Mouse (Mus musculus): ENCODE results near the gene Ube2i. TPM values are rescaled to one million over a fixed set of nuclear protein-coding genes. Genes with fewer than 3 reads are reported as not detected.
A peak's percentile ranks its signal among the peaks of the same experiment; 100 is the strongest.
"Not testable (repeated sequence)": the region's sequence is repeated elsewhere in the genome, so short reads cannot be mapped to it uniquely, and the experiment has no call there.

The Ube2i gene
- polyA plus RNA-seq, 1 experiment from 2014 or later, result 503 TPM

DNA sequence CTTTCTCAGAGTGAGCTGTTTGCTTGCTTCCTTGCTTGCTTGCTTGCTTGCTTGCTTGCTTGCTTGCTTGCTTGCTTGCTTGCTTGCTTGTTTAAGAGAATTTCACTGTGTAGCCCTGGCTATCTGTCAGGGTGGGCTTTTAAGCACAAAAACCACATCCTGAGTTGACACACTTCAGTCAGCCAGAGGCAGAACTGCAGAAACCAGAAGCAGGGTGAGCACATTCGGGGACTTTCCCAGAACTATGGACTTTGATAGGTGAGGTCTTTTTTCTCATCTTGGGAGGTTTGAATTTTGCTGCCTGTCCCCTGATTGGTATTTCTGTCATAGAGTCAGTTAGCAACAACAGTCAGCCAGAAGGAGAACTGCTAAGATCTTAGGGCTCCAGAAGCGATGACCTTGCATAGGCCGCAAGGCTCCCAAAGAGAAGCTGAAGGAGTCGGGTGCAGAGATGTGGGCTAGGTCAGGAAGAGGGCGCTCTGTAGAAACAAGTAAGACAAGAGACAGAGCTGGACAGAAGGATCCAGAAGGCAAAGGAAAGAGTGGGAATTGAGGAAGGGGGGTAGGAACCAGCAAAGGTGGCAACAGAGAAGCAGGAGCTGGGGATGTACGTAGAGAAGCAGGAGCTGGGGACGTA is 49.7 kb downstream of the Ube2i start:
- H3K9ac ChIP-seq, result no peak overlapping the region
- 89% methylated on average over 7 of the region's 7 CpGs for WGBS
- no peak overlapping the region for H3K4me3 ChIP-seq
- H3K27me3 ChIP-seq, result no peaks in the 10 kb centered on the region
- H3K4me1 ChIP-seq (replicated peaks), result peaks cover 19% of the 10 kb centered on the region
- H3K27ac ChIP-seq (replicated peaks), result no peak overlapping the region
- no peak overlapping the region for H3K4me2 ChIP-seq
- H3K36me3 ChIP-seq, result peaks cover 37% of the 10 kb centered on the region
- no peaks in the 10 kb centered on the region for H3K9me3 ChIP-seq
- ATAC-seq (ENCODE audit: low read depth), result no peak

DNA sequence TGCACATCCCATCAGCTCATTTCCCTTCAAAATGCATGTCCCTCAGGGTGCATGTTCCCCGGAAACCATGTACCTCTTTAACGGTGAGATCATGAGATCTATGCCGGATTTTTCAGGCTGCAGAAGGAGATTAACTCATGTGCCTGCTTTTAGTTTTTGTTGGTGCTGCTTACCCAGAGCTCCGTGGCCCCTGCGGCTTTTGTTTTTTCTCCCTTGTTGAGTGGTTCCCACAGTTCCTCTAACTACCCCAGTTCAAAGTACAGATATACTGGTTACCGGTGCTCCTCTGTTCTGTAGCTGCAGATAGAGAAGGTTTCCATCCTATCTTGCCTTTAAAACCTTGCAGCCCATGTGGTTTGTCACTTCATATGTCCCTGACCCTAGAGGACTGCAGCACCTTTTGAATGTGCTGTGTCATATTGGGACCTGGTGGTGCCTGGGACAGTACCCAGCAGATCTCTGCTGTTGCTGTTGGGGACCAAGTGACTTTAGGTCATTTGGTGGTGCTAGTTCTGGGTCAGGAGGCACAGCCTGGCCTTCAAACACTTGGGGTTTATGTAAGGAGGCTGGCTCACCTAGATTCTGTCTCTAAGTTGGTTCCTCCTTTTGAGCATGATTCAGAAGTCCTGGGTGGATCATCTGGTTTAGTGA is 51.3 kb downstream of the Ube2i start:
- Histone ChIP-seq H3K4me2 (peak overlapping the region; percentile 58), H3K9me3 (no peaks in the 10 kb centered on the region), H3K9ac (peak overlapping the region; percentile 46; the same call in 1 of the 2 replicates), H3K27me3 (no peaks in the 10 kb centered on the region), H3K4me3 (peak overlapping the region; percentile 24), H3K27ac (replicated peaks) (no peak overlapping the region), H3K36me3 (peaks cover 41% of the 10 kb centered on the region), H3K4me1 (replicated peaks) (peaks cover 19% of the 10 kb centered on the region)
- ATAC-seq (ENCODE audit: low read depth), result no peak
- 54% methylated on average over 6 of the region's 6 CpGs for WGBS

DNA sequence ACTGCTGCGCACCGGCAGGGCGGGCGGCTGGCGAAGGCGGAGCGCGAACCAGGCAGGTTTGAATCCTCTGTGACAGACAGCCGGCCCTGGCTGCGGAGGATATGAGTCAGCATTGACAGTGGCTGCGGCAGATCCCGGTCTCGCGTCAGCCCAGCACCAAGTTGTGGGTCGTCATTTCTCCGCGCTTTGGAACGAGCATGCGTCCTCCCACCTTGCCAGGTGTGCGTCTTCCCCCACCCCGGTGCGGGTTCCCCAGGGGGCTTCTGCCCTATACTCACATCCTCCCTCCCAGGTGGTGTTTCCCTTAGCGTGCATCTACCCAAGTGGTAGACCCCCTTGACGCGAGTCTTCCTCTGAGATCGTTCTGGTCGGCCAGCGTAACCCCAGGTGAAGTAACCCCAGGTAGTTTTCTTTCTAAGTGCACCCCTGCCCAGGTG is 51.9 kb downstream of the Ube2i start:
- H3K9ac ChIP-seq, result peak overlapping the region; percentile 46; the same call in 1 of the 2 replicates
- peaks cover 45% of the 10 kb centered on the region for H3K36me3 ChIP-seq
- H3K4me1 ChIP-seq (replicated peaks), result peaks cover 19% of the 10 kb centered on the region
- H3K27me3 ChIP-seq; H3K27ac ChIP-seq (replicated peaks); H3K9me3 ChIP-seq: not testable (repeated sequence)
- H3K4me3 ChIP-seq, result peak overlapping the region; percentile 36
- 11% methylated on average over 17 of the region's 28 CpGs for WGBS
- peak; percentile 88 for ATAC-seq (ENCODE audit: low read depth)
- H3K4me2 ChIP-seq, result peak overlapping the region; percentile 58

DNA sequence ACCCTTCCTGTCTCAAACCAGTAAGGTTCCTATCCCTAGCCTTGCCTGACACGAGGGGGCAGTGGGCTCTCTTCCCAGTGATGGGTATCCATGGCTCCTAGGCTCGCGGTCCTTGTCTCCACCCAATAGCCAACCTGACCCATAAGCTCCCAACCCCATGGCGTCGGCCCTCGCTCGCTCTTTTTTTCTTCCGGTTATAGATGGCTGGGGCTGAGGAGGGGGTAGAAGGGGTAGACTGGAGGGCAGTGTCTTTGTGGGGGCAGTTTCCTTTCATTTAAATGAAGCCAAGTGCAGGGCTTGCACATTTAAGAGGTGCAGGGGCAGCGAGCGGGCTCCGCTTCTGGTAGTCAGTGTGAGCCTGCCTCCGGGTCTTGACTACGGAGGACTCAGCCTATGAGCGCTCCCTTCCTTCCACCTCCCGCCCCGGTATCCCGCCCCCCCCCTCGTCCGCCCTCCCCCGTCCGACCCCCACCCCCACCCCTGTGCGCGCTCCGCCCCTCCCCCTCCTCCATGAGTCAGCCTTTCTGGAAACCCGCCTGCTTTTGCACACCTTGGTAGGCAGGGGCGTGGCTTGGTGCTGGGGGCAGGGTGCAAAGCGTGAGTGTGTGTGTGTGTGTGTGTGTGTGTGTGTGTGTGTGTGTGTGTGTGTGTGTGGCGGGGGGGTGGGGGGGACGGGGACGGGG is 52.5 kb downstream of the Ube2i start:
- peak; percentile 82 for ATAC-seq (ENCODE audit: low read depth)
- H3K36me3 ChIP-seq, result peaks cover 45% of the 10 kb centered on the region
- H3K9me3 ChIP-seq, result no peaks in the 10 kb centered on the region
- no peaks in the 10 kb centered on the region for H3K27me3 ChIP-seq
- peak overlapping the region; percentile 46; the same call in 1 of the 2 replicates for H3K27ac ChIP-seq (replicated peaks)
- H3K4me3 ChIP-seq, result peak overlapping the region; percentile 36
- 2% methylated on average over 18 of the region's 30 CpGs for WGBS
- H3K4me1 ChIP-seq (replicated peaks), result peaks cover 19% of the 10 kb centered on the region
- peak overlapping the region; percentile 58 for H3K4me2 ChIP-seq
- H3K9ac ChIP-seq, result peak overlapping the region; percentile 68

DNA sequence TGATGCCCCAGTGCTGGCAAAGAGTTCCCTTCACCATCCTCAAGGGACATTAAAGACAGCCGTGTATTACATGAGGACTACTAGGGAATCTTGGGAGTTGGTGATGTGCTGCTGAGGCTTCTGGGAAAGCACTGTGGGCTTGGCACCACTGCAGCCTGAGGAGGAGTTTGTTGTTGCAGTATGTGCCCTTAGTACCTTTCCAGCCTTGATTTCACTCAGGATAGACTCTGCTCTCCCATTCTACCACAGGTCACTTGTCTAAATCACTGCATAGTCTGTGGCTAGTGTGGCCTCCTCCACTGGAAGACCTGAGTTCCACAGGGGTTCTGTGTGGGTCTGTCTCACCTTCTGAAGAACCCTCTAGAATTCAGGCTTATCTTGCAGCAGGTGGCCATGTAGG is 53.7 kb downstream of the Ube2i start:
- Histone ChIP-seq H3K9me3 (no peaks in the 10 kb centered on the region), H3K4me2 (0 out of 2 replicates have a peak overlapping the region, but pooled peaks have one; percentile 58), H3K4me1 (replicated peaks) (peaks cover 19% of the 10 kb centered on the region), H3K4me3 (no peak overlapping the region), H3K36me3 (peaks cover 48% of the 10 kb centered on the region), H3K27me3 (no peaks in the 10 kb centered on the region), H3K9ac (no peak overlapping the region), H3K27ac (replicated peaks) (no peak overlapping the region)
- 84% methylated on average over 1 of the region's 1 CpGs for WGBS
- ATAC-seq (ENCODE audit: low read depth), result no peak

DNA sequence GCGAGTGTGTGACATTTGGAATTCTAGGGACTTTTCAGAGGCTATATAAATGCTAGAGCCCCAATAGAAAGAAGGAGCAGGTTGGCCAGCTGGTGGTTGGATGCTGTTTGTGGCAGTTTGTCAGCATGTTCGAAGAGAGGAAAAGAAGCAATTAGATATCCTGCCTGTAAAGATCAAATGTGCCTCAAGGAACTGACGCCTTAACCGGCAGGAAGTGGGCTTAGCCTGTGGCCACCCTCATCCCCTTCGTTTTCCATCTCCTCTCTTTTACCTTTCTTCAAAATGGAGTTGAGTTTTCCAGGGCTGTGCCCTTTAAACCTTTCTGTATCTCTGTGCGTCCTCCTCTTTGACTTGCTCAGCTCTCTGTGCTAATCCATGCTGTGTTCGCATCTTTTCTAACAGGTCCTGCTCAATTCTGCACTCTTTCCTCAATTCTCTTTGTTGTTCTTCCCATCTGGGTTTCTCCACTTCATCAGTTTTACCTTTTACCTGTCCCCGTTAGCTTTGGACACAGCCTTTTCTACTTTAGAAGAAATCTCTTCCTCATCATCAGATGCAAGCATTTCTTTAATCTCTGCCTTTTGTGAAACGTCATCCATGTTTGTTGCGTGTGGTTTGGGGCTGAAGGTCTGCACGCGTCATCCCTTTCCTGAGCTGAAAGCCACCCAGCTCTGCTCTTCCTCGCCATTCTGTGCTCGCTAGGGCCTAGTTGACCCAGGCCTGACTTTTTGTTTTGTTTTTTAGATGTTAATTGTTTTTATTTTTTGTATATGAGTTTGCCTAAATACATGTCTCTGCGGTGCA is 54.7 kb downstream of the Ube2i start:
- ATAC-seq (ENCODE audit: low read depth), result no peak
- Histone ChIP-seq H3K9ac (no peak overlapping the region), H3K27me3 (no peaks in the 10 kb centered on the region), H3K4me2 (no peak overlapping the region), H3K9me3 (no peaks in the 10 kb centered on the region), H3K36me3 (peaks cover 54% of the 10 kb centered on the region), H3K4me1 (replicated peaks) (peaks cover 19% of the 10 kb centered on the region), H3K27ac (replicated peaks) (no peak overlapping the region), H3K4me3 (no peak overlapping the region)
- WGBS, result 91% methylated on average over 15 of the region's 15 CpGs

DNA sequence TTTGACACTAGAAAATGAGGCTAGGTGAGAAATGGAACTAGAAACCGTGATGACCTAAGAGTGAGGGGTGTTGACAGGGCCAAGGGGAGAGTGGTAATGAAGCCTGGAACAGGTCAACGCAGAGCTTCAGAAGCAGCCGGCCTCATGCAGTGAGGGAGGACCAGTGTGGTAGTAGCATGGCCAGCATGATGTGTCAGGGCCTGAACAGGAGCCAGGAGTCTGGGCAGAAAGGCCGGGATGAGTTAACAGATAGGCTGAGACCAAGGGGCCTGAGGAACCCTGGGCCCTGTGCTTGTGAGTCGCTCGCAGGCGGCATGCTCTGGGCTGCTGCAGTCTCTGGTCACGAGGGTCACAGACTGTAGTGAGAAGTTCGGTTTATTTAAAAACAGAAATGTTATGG is 55.5 kb downstream of the Ube2i start:
- Histone ChIP-seq H3K4me2 (no peak overlapping the region), H3K36me3 (peaks cover 62% of the 10 kb centered on the region), H3K4me1 (replicated peaks) (peaks cover 19% of the 10 kb centered on the region), H3K9me3 (no peaks in the 10 kb centered on the region), H3K27ac (replicated peaks) (no peak overlapping the region), H3K27me3 (no peaks in the 10 kb centered on the region), H3K4me3 (no peak overlapping the region), H3K9ac (no peak overlapping the region)
- no peak for ATAC-seq (ENCODE audit: low read depth)
- 93% methylated on average over 9 of the region's 9 CpGs for WGBS

DNA sequence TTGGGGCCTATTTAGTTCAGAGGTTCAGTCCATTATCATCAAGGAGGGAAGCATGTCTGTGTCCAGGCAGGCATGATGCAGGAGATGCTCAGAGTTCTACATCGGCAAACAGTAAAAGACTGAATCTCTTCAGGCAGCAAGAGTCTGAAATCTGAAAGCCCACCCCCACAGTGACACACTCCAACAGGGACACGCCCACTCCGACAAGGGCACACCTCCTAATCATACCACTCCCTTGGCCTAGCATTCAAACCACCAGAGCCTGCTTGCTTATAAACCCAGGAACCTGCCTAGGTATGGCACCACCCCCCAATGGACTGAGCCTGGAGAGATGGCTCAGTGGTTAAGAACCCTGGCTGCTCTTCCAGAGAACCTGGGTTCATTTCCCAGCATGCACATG is 59.0 kb downstream of the Ube2i start:
- no peak overlapping the region for H3K4me3 ChIP-seq
- H3K27ac ChIP-seq (replicated peaks), result no peak overlapping the region
- peaks cover 93% of the 10 kb centered on the region for H3K36me3 ChIP-seq
- WGBS, result 89% methylated on average over 3 of the region's 3 CpGs
- no peak overlapping the region for H3K9ac ChIP-seq
- H3K9me3 ChIP-seq, result no peaks in the 10 kb centered on the region
- H3K4me1 ChIP-seq (replicated peaks), result no peaks in the 10 kb centered on the region
- H3K27me3 ChIP-seq, result no peaks in the 10 kb centered on the region
- H3K4me2 ChIP-seq, result no peak overlapping the region
- no peak for ATAC-seq (ENCODE audit: low read depth)

Small RNA genes within 50 kb of the gene (microRNA-seq; reads per million reads assigned to microRNA genes)
- gene Mir3547, result 1.8 reads per million, percentile 5 among the genes with 10 or more reads in this experiment

Other genes starting within 250 kb of the Ube2i start
- 9.0 and 10.8 TPM in 2 replicates for gene Tmem204, start 191.0 kb downstream of the Ube2i start, polyA plus RNA-seq (2015; fragmentation: Nextera tagmentation; extraction: Ambion mirVana)
- gene Telo2, start 158.7 kb downstream of the Ube2i start, polyA plus RNA-seq (2015; fragmentation: Nextera tagmentation; extraction: Ambion mirVana), result 45.7 and 46.7 TPM in 2 replicates
- not detected in 2 replicates for gene Ptx4, start 153.9 kb downstream of the Ube2i start, polyA plus RNA-seq (2015; fragmentation: Nextera tagmentation; extraction: Ambion mirVana)
- gene Clcn7, start 141.2 kb downstream of the Ube2i start, polyA plus RNA-seq (2015; fragmentation: Nextera tagmentation; extraction: Ambion mirVana), result 23.7 and 24.4 TPM in 2 replicates
- gene Ccdc154, start 112.2 kb downstream of the Ube2i start, polyA plus RNA-seq (2015; fragmentation: Nextera tagmentation; extraction: Ambion mirVana), result not detected in 2 replicates
- not detected in 2 replicates for gene Gm38655, start 99.2 kb downstream of the Ube2i start, polyA plus RNA-seq (2015; fragmentation: Nextera tagmentation; extraction: Ambion mirVana)
- gene BC003965, start 90.1 kb downstream of the Ube2i start, polyA plus RNA-seq (2015; fragmentation: Nextera tagmentation; extraction: Ambion mirVana), result 32.6 and 32.7 TPM in 2 replicates
- 9.3 and 11.0 TPM in 2 replicates for gene Unkl, start 86.2 kb downstream of the Ube2i start, polyA plus RNA-seq (2015; fragmentation: Nextera tagmentation; extraction: Ambion mirVana)
- gene Gnptg, start 34.5 kb downstream of the Ube2i start, polyA plus RNA-seq (2015; fragmentation: Nextera tagmentation; extraction: Ambion mirVana), result 72.4 and 90.8 TPM in 2 replicates
- 62.1 and 62.3 TPM in 2 replicates for gene Tsr3, start 34.5 kb downstream of the Ube2i start, polyA plus RNA-seq (2015; fragmentation: Nextera tagmentation; extraction: Ambion mirVana)
- 3.7 and 3.8 TPM in 2 replicates for gene Baiap3, start 18.3 kb downstream of the Ube2i start, polyA plus RNA-seq (2015; fragmentation: Nextera tagmentation; extraction: Ambion mirVana)
- not detected in 2 replicates for gene Prss34, start 23.8 kb upstream of the Ube2i start, polyA plus RNA-seq (2015; fragmentation: Nextera tagmentation; extraction: Ambion mirVana)
- gene Prss28, start 34.0 kb upstream of the Ube2i start, polyA plus RNA-seq (2015; fragmentation: Nextera tagmentation; extraction: Ambion mirVana), result not detected in 2 replicates
- not detected in 2 replicates for gene Prss29, start 44.0 kb upstream of the Ube2i start, polyA plus RNA-seq (2015; fragmentation: Nextera tagmentation; extraction: Ambion mirVana)
- gene Tpsab1, start 70.9 kb upstream of the Ube2i start, polyA plus RNA-seq (2015; fragmentation: Nextera tagmentation; extraction: Ambion mirVana), result not detected in 2 replicates
- gene Tpsb2, start 91.7 kb upstream of the Ube2i start, polyA plus RNA-seq (2015; fragmentation: Nextera tagmentation; extraction: Ambion mirVana), result 0.45 TPM in 1 of 2 replicates, not detected in the other
- 0.68 TPM in 1 of 2 replicates, not detected in the other for gene Tpsg1, start 94.7 kb upstream of the Ube2i start, polyA plus RNA-seq (2015; fragmentation: Nextera tagmentation; extraction: Ambion mirVana)
- 12.0 and 12.6 TPM in 2 replicates for gene Cacna1h, start 159.2 kb upstream of the Ube2i start, polyA plus RNA-seq (2015; fragmentation: Nextera tagmentation; extraction: Ambion mirVana)
- 0.57 and 0.87 TPM in 2 replicates for gene Tekt4, start 180.0 kb upstream of the Ube2i start, polyA plus RNA-seq (2015; fragmentation: Nextera tagmentation; extraction: Ambion mirVana)
- gene Sstr5, start 222.7 kb upstream of the Ube2i start, polyA plus RNA-seq (2015; fragmentation: Nextera tagmentation; extraction: Ambion mirVana), result 0.39 and 0.42 TPM in 2 replicates